Mouse (Mus musculus): Measurements from ENCODE around the gene Etfbkmt.
A peak's percentile ranks its signal among the peaks of the same experiment; 100 is the strongest.
"Not testable (repeated sequence)": the region's sequence is repeated elsewhere in the genome, so short reads cannot be mapped to it uniquely, and the experiment has no call there.

Etfbkmt gene

DNA sequence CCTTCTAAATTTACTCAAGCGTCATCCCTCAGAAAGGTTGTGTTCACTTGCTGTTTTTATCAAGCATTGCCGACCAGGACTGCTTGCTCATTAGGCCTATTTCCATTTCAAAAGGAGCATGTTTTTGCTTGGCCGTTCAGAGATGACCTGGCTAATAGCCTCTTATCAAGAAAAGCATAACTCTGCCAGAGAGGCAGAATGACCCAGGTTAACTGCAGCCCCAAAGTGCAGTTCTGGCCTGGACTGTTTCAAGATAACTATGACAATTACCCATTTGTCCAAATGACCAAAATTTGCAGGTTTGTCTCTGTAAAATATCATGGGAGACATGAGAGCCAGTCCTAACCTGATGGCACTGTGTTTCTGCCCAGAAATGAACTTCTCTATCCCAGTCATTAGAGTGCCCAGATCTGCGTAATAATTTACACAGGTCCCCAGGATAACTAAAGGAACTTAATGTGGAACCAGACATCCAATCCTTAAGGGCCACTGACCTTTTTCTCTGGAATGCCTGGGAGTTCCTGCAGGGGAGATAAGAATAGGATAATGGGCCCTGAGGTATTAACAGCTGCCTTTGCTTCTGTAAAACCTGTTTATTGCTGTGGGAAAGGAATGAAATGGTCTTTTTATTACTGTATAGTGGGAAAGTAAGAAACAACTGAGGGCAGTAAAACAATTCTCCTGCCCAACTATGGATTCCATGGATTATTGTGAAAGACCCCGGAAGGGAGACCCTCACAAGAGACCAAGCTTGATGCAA lies 5.1 kb upstream of the Etfbkmt start:
- no peak for DNase-seq

DNA sequence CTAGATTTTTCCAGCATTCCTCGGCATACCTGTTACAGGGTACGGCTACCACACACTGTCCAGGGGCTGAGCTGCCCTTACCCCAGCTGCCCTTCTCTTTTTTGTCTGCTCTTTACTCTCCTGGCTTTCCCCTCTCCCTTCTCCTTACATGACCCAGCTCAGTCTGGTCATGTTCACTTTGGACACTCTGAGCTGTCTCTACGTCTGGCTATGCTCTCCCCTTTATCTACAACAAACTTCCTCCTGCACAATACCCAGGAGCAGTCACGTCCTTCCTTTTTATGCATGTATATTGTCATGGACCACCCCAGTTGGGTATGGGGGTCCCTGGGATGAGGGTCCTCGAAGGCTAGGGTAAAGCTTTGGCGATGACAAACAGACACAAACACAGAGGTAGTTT lies 4.0 kb upstream of the Etfbkmt start:
- no peak for DNase-seq

GRCm38 (mm10) chr6:149137936-149138335 lies 1.7 kb upstream of the Etfbkmt start:
- no peak for DNase-seq

- peak; percentile 49 to 59 for DNase-seq
These were observed 638 bp upstream of the Etfbkmt start for GRCm38 (mm10) chr6:149139011-149139410.

DNA sequence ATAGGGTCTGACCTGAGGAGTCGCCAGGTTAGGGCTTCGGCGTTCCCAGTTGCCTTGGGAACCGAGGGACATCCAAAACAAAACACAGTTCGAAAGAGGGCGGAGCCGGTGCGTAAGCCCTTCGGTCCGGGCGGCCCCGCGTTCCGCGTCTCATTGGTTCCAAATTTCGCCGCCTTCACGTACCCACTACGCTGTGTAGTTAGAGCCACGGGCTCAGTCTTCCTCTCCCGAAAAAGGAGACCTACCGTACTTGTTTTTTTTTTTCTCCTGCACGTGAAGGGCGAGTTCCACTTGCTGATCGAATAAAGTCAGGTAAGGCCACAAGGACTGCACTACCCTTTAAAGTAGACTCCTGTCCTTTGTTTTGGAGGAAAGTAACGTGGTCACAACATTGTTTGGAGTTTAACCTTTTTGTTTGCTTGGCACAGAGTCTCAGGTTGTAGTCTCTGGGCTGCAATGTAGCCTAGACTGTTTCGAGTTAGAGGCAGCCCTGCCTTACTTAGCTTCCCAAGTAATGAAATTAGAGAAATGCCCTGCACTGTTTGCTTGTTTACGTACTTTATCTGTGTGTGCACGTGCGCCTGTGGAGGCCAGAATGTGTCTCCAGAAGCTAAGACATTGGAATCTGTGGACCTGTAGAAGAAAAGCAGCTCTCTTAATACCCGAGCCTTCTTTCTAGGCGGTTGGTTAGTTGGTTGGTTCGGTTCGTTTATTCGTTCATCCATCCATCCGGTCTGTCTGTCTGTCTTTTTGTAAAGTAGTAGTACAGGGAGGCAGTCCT lies 1.9 kb downstream of the Etfbkmt start:
- peak; percentile 94 to 95 for DNase-seq

DNA sequence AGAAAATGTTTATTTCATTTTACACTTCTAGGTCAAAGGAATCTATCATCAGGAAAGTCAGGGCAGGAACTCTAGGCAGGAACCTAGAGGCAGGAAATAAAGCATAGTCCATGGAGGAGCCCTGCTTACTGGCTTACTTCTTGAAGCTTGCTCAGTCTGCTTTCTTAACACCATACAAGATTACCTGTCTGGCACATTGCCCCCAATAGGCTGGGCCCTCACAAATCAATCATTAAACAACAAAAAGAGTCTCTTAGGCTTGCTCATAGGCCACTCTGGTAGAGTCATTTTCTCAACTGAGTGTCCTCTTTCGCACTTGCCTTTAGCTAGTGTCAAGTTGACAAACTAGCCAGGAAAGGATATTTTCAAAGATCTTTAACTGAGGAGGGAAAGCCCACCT lies 5.5 kb downstream of the Etfbkmt start:
- DNase-seq, result no peak

GRCm38 (mm10) chr6:149148436-149149229 lies 9.0 kb downstream of the Etfbkmt start:
- DNase-seq, result no peak

DNA sequence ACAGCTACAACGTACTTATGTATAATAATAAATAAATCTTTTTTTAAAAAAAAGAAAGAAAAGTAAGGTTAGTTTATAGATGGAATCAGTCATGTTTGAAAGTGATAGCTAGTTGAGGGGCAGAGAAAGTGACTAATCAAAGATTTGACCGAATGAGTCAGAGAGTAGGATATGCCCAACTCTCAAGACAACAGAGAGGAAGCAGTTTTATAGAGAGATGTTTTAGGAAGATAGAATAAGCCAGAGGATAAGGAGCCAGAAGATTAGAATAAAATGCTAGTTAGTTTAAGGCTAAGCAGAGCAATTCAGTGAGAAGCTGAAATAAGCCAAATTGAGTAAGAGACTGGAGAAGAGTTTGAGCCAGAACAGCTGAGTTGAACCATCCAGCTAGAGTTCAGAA lies 12.5 kb downstream of the Etfbkmt start:
- DNase-seq, result no peak

DNA sequence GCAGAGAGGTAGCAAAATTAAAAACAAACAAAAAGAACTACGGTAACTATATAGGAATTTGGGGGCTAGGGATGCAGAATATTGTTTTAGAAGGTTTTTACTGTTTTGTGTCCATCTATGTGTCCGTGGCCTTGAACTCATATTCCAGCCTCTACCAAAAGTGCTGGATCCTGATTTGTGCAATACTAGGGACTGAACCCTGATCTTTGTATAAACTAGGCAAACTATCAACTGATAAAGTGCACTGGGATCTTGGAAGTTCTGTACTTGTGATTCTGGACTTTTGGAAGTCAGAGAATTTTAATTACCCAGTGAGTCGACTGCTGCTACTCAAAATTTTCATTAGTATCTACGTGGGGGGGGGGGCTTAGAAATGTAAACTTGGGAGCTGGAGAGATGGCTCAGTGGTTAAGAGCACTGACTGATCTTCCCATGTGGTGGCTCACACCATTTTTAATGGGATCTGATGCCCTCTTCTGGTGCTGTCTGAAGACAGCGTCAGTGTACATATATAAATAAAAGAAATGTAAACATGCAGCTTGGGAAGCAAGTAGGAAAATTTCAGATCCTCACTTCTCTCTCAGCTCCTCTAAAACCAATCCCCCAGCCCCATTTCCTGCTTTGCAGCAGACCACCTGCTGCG lies 13.9 kb downstream of the Etfbkmt start:
- no peak for DNase-seq

DNA sequence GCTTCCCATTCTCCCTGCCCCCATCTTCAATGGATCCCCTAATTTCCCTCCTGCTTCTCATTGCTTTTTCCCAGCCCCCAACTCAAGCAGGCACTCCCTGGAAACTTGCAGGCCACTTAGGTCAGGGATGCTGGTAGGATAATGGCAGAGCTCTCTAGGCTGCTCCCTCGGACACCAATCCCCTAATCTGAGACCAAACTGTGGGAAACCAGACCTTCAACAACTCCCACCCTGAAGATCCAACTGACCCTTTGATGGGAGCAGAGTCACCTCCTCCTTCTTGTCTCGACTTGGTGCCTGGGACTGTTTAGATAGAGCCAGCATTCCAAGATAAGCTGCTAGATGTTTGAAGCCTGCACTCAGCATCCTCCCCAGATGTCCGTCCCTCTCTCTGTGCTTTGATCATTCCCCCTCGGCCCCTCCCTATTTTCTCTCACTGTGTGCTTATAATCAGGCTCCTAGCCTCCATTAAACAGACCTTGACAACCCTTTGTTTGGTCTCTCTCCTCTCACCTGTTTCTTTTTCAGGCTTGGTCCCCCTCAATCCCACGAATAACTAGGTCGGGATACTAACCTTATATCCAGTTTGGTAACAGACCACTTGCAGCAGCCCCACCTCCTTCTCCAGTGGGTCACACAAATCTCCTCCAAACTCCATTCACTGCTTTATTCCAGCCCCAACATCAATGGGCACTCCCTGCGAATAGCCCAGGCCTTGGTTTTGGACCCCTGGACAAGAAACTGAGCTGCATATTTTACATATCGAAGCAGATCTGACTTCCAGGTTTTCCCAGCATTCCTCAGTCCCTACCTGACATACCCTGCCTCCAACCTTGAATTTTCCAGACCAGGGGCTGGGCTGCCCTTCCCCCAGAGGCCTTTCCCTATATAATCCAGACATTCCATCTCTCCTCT lies 14.7 kb downstream of the Etfbkmt start:
- DNase-seq, result no peak

DNA sequence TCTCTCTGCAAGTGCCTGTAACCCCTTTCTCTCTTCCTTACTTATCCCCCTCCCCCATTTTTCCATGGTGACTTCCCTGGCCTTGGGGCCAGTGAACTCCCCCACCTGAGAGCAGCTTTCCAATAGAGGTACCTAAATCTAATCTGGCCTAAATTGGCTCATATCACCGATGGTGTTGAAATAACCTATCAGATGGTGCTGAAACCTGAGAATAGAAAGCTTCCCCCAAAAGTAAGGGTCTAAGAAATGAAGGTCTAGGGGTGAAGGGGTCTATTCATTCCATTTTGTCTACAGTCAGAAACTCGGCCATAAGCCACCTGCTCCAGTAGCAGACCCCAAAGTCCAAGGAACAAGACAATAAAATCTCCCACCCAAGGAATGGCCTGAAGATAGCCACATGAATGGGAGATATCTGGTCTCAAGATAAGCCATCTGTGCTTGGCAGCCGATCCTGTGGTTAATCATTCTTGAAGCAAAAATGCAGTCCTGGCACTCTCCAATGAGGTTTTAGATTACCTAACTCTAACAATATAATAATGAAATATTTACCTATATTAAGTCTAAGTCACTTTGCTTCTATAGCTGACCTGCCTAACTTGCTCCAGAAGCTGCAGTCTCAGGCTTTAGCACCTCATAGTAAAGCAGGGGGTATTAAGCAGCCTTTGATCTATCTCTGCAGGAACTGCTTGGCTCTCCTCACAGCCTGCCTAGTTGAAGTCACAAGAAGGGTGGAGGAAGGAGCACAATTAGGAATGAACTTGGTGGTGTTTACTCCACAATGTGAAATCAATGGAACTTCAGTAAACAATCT lies 15.6 kb downstream of the Etfbkmt start:
- DNase-seq, result no peak

DNA sequence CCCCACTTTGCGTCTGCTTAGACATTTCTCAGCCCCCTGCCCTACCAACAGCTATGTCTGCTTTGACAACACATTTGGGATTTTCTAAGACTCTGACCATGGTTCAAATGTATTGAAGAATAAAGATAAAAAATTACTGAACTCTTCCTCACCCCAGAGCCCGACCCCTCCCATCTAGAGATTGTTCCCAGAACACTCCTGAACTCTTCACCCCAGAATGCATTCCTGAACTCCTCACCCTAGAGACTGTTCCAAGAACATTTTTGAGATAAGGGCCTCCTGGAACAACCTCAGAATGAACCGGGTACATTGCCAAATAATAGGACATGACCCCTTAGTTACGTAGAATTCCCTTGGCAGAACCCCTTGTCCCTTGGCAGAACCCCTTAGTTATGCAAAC lies 27.4 kb downstream of the Etfbkmt start:
- not testable (repeated sequence) for DNase-seq

DNA sequence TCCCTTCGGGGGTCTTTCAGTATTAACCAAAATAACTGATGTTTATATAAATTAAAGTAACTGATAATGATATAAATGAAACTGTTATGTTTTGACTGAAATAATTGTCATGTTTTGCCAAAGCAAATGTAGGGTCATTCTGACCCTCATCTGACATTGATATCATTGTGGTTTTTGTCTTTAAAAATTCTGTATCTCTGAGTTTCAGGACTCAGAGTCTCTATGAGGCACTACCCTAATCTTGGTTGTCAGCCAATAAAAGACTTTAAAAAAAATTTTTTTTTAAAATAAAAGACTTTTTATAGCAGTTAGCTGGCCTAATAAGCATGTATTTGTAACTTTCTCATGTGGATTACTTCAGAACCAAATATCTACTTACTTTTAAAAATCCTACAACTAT lies 28.0 kb downstream of the Etfbkmt start:
- DNase-seq, result no peak

GRCm38 (mm10) chr6:149168436-149168835 lies 28.8 kb downstream of the Etfbkmt start:
- DNase-seq, result no peak

GRCm38 (mm10) chr6:149169965-149170364 lies 30.3 kb downstream of the Etfbkmt start:
- DNase-seq, result not testable (repeated sequence)

DNA sequence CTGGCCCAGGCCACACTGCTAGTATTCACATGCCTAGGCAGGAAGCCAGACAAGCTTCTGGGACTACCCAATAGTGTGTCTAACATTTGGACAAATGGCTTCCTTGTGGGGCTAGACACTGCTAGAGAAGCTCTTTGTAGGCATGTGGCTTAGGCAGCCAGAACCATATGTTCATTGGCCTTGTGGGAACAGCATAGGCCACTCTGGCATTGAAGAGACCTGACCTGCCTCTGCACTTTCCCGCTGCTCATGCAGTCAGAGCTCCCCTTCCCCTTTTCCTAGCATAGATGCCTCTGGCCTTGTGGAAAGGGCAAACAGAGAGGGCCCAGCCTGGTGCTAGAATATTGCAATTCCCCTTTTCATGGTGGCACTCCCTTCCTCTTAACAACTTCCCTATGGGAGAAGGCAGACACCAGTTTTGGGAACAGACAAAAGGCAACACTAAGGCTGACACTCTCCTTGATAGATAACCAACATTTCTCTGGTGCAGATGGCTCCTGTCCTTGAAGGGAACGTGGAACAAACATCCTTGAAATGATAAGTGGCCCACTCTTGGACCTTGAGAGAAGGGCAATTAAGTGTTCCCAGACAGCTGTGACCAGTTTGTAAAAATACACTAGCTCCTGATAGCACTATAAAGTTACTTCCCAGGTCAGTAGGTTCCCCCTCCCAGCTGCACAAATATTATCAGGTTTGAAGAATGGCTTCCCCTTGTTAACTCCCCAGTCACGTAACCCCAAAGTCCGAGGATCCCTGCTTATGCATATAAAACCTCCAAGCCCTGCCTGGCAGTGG lies 34.4 kb downstream of the Etfbkmt start:
- no peak for DNase-seq

- no peak for DNase-seq
These were observed 35.4 kb downstream of the Etfbkmt start for GRCm38 (mm10) chr6:149174932-149175570.

- no peak for DNase-seq
These were observed 39.4 kb downstream of the Etfbkmt start for GRCm38 (mm10) chr6:149179064-149179463.

- no peak for DNase-seq
These were observed 44.4 kb downstream of the Etfbkmt start for GRCm38 (mm10) chr6:149184007-149184406.

- no peak for DNase-seq
These were observed 47.7 kb downstream of the Etfbkmt start for GRCm38 (mm10) chr6:149187371-149187770.
